Mouse (Mus musculus) stomach, postnatal 0 days (tissue): ENCODE results near the gene Tmprss11a. TPM values are rescaled to one million over a fixed set of nuclear protein-coding genes. Genes with fewer than 3 reads are reported as not detected.

Experiments used
- ATAC-seq: fragments of 200-750 bp; cut with Nextera tagmentation; 2 replicates; pipeline ENCODE4 v1.8.0; 2017; ENCODE audit not compliant: low FRiP score, low TSS enrichment
- DNase-seq: peaks from one replicate; pipeline ENCODE4 v3.0.0-alpha.2; 2016; ENCODE audit warnings: low spot score
- H3K27ac ChIP-seq: fragments of 300-500 bp; sonication (generic); replicated peaks from 2 replicates; pipeline ENCODE4 v1.5.1; 2014; ENCODE audit warnings: mild to moderate bottlenecking, control low read depth
- H3K27me3 ChIP-seq: fragments of 300-500 bp; sonication (generic); 2 replicates; pipeline ENCODE4 v1.6.1; 2014; ENCODE audit warnings: low read length; ENCODE audit not compliant: control insufficient read depth, insufficient read depth
- H3K36me3 ChIP-seq: fragments of 300-500 bp; sonication (generic); 2 replicates; pipeline ENCODE4 v1.6.1; 2014; ENCODE audit warnings: low read length, mixed read lengths; ENCODE audit not compliant: control insufficient read depth, insufficient read depth
- H3K4me1 ChIP-seq: fragments of 300-500 bp; sonication (generic); replicated peaks from 2 replicates; pipeline ENCODE4 v1.6.1; 2014; ENCODE audit warnings: antibody characterized with exemption; ENCODE audit not compliant: control insufficient read depth, insufficient read depth
- H3K4me2 ChIP-seq: fragments of 300-500 bp; sonication (generic); replicated peaks from 2 replicates; pipeline ENCODE4 v1.6.1; 2014; ENCODE audit warnings: low read depth, mild to moderate bottlenecking, control low read depth, moderate library complexity
- H3K4me3 ChIP-seq: fragments of 300-500 bp; sonication (generic); 2 replicates; pipeline ENCODE4 v1.5.1; 2014; ENCODE audit warnings: low read depth, low read length, control low read depth
- H3K9ac ChIP-seq: fragments of 300-500 bp; sonication (generic); 2 replicates; pipeline ENCODE4 v1.6.1; 2014; ENCODE audit warnings: mild to moderate bottlenecking, low read length, control low read depth, mixed read lengths
- H3K9me3 ChIP-seq: fragments of 300-500 bp; sonication (generic); 2 replicates; pipeline ENCODE4 v1.6.1; 2016; ENCODE audit warnings: low read length; ENCODE audit not compliant: control insufficient read depth
- CTCF ChIP-seq: IDR thresholded peaks from 2 replicates; pipeline ENCODE4 v1.5.1; 2016; ENCODE audit warnings: antibody characterized with exemption, low read depth, mild to moderate bottlenecking, moderate library complexity
- EP300 ChIP-seq: optimal IDR thresholded peaks from 2 replicates; pipeline ENCODE3; 2016; ENCODE audit warnings: antibody characterized with exemption
- WGBS: fragments of 180-500 bp; shearing (Covaris S2); extraction: QIAGEN DNeasy Blood & Tissue Kit; methylation state at CpG from one replicate; pipeline ENCODE4 v1.1.7; 2014; 5-methylcytosine and 5-hydroxymethylcytosine counted together
- polyA plus RNA-seq: library from polyadenylated mRNA; unstranded; fragments of >200 nt; fragmentation: Nextera tagmentation; extraction: Ambion mirVana; gene quantifications from 2 replicates; pipeline ENCODE4 v1.2.1, GENCODE M21; 2015

The Tmprss11a gene
- polyA plus RNA-seq: 8.6 and 9.9 TPM in 2 replicates

DNA sequence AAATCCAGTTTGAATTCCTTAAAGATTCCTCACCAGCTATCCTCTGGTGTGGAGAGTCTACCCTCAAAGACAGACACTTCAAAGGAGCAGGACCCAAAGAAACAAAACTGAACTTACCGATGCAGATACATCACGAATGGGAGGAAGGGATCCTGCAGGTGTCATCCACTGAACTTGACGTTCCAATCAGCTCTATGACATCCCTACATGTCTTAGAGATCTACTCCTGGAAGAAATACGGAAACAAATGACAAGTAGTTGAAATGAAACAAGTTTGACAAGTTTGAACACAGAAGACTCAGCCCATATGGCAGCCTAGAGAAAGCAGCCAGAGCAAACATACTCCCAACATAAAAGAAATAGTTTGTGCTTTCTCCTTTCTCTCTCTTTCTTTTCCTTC is at the start of gene Tmprss11a:
TSS of gene Tmprss11a (minus strand) at position 101 of the 400 bp plus-strand sequence.
- Histone ChIP-seq H3K4me3 (no peak within 1 kb of the TSS), H3K27me3 (no peaks in the 10 kb centered on the region), H3K9ac (no peak within 1 kb of the TSS), H3K27ac (no peak within 1 kb of the TSS), H3K4me1 (no peaks in the 10 kb centered on the region), H3K36me3 (no peaks in the 10 kb centered on the region), H3K4me2 (no peak within 1 kb of the TSS), H3K9me3 (no peaks in the 10 kb centered on the region)
- 53% methylated on average over 4 of the region's 4 CpGs for WGBS
- no peak for DNase-seq
- no peak for ATAC-seq
- TF ChIP-seq CTCF (no peak), EP300 (no peak)

DNA sequence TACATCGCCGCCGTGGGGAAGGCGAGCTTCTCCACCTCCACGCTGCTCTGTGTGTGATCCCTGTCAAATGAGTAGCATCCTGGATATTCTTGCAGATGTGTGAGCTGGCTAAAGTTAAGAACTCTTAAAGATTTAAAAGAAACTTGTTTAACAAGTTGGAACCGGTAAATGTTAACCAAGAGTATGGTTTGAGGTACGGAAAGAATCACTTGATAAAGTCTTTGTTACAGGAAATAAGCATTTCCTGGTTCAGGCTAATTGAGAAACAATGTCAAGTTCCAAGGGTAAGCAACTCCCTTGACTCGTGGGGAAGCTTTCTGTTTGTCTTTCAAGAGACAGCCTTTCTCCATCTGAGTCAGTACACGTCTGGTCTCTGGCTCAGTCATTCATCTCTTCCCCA is 49.7 kb upstream of the Tmprss11a start, which contains the start of gene Tmprss11g:
TSS of gene Tmprss11g (minus strand) at position 101 of the 400 bp plus-strand sequence.
- TF ChIP-seq CTCF (no peak), EP300 (no peak)
- ATAC-seq: no peak
- H3K27me3 ChIP-seq: no peaks in the 10 kb centered on the region
- H3K36me3 ChIP-seq: no peaks in the 10 kb centered on the region
- no peak within 1 kb of the TSS for H3K4me3 ChIP-seq
- no peak for DNase-seq
- no peak within 1 kb of the TSS for H3K9ac ChIP-seq
- WGBS: 63% methylated on average over 9 of the region's 9 CpGs
- no peaks in the 10 kb centered on the region for H3K4me1 ChIP-seq
- no peak within 1 kb of the TSS for H3K4me2 ChIP-seq
- no peak within 1 kb of the TSS for H3K27ac ChIP-seq
- no peaks in the 10 kb centered on the region for H3K9me3 ChIP-seq

DNA sequence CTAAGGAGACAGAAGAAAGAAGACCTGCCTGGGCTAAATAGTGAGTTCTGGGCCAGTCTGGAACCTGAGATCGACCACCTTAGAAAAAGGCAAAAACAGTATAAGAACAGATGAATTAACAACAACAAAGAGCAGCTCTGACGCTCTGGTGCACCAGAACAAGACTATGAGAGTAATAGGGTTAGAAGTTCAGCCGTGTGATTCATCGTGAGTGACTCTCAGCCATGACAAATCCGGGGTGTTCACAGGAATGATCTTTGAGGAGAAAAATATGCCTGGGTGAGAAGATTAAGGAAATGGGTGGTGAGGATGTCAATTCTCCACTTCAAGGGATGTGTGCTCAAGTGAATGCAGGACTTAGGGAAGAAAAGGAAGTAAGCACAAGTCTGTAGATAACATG is 42.7 kb upstream of the Tmprss11a start:
- no peak for DNase-seq
- 51% methylated on average over 5 of the region's 5 CpGs for WGBS
- Histone ChIP-seq H3K4me3 (no peak overlapping the region), H3K27me3 (no peaks in the 10 kb centered on the region), H3K27ac (no peak overlapping the region), H3K36me3 (no peaks in the 10 kb centered on the region), H3K4me2 (no peak overlapping the region), H3K9me3 (no peaks in the 10 kb centered on the region), H3K9ac (no peak overlapping the region), H3K4me1 (no peaks in the 10 kb centered on the region)
- no peak for ATAC-seq
- TF ChIP-seq CTCF: no peak
- TF ChIP-seq EP300: no peak

- Histone ChIP-seq H3K4me1 (no peaks in the 10 kb centered on the region), H3K27ac (no peak overlapping the region)
Observed at GRCm38 (mm10) chr5:86493453-86493852, 24.7 kb upstream of the Tmprss11a start.

DNA sequence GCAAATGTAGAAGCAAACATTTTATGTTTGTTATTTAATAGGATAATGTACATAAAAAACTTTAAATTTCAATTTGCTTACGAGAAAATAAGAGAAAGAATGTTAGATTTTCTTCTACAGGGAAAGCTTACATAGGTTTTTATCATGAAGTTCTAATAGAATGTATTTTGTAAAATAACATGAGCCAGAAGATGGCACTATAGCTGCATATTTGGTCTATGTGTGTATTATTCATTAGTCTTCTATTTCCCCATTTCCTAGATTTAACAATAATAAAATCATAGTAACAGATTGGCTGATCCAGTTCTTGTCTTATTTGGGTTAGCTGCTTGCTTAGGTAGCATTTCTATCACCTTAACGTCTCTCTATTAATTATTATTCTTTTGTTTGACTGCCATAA is 13.8 kb upstream of the Tmprss11a start:
- Histone ChIP-seq H3K9ac (no peak overlapping the region), H3K9me3 (no peaks in the 10 kb centered on the region), H3K4me2 (no peak overlapping the region), H3K27ac (no peak overlapping the region), H3K36me3 (no peaks in the 10 kb centered on the region), H3K4me3 (no peak overlapping the region), H3K27me3 (no peaks in the 10 kb centered on the region), H3K4me1 (no peaks in the 10 kb centered on the region)
- WGBS: 65% methylated on average over 2 of the region's 2 CpGs
- DNase-seq: no peak
- no peak for ATAC-seq
- TF ChIP-seq EP300 (no peak), CTCF (peak; percentile 57)

More at GRCm38 (mm10) chr5:86493453-86493852, 24.7 kb upstream of the Tmprss11a start:
- Histone ChIP-seq H3K9ac (no peak overlapping the region), H3K27me3 (no peaks in the 10 kb centered on the region), H3K4me3 (no peak overlapping the region), H3K9me3 (no peaks in the 10 kb centered on the region), H3K36me3 (no peaks in the 10 kb centered on the region), H3K4me2 (no peak overlapping the region)
- ATAC-seq (no peak), DNase-seq (no peak)
- TF ChIP-seq CTCF (no peak), EP300 (no peak)
- WGBS: 70% methylated on average over 1 of the region's 1 CpGs

DNA sequence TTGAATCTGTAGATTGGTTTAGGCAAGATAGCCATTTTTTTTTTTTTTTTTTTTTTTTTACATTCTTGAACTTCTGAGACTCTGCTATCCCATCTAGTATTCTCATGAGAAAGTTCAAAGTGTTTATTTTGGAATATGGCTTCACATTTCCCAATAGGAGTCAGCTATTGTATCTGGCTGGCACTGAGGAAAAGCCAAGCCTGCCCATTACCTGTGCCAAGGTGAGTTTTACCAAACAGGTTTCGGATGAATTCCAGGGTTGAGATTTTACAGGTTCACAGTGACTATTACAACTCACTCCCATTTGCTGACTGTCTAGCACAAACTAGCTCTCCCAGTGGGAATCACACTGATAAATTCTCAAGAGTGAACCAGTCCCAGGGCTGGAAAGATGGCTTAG is 13.2 kb upstream of the Tmprss11a start:
- no peak for ATAC-seq
- no peaks in the 10 kb centered on the region for H3K4me1 ChIP-seq
- H3K27me3 ChIP-seq: no peaks in the 10 kb centered on the region
- no peak for DNase-seq
- WGBS: 56% methylated on average over 1 of the region's 1 CpGs
- TF ChIP-seq CTCF (no peak), EP300 (no peak)
- no peak overlapping the region for H3K9ac ChIP-seq
- H3K27ac ChIP-seq: no peak overlapping the region
- H3K4me3 ChIP-seq: no peak overlapping the region
- no peak overlapping the region for H3K4me2 ChIP-seq
- H3K9me3 ChIP-seq: no peaks in the 10 kb centered on the region
- H3K36me3 ChIP-seq: no peaks in the 10 kb centered on the region
